29 mouse cellular contexts compared by ENCODE assay signal in the genomic region with DNA sequence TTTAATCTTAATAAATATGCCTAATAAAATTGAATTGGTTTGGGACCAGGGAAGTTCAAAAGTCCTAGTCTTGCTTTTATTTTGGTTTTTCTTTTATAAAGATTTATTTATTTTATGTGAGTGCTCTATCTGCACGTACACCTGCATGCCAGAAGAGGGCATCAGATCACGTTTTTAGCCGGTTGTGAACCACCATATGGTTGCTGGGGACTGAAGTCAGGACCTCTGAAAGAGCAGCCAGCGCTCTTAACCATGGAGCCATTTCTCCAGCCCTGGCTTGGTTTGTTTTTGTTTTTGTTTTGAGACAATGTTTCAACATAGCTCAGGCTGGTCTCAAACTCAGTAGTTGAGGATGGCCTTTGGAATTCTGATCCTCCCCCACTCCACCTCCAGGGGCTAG. TPM values are rescaled to one million over a fixed set of nuclear protein-coding genes. Genes with fewer than 3 reads are reported as not detected.
DNase-seq lines count a peak whose midpoint lies in the region; ATAC-seq and TF ChIP-seq lines count a peak whose summit lies in the region.
"Had no signal": no experiment of that assay in that cellular context is flagged by ENCODE, and none has a peak within 500 bp of the region (broad histone marks: within the 10 kb centered on the region; RNA-seq: fewer than 3 reads in every experiment).

No protein-coding gene starts in this region.

- intact Hi-C loops in heart, postnatal 10 days (cut with DNase I) = no loop called here

- H3K9ac ChIP-seq in lung, embryonic 14.5 days = no peak overlapping the region
- H3K9ac ChIP-seq: embryonic facial prominence, embryonic 13.5 days; forebrain, embryonic 12.5 days; heart, embryonic 12.5 days; hindbrain, embryonic 13.5 days; limb, embryonic 12.5 days; liver, embryonic 12.5 days; midbrain, embryonic 15.5 days; neural tube, embryonic 13.5 days had no signal

- no peaks in the 10 kb centered on the region for H3K9me3 ChIP-seq in lung, embryonic 14.5 days (ENCODE audit: low read depth, low read length)
- H3K9me3 ChIP-seq: embryonic facial prominence, embryonic 13.5 days; forebrain, embryonic 12.5 days; heart, embryonic 12.5 days; hindbrain, embryonic 13.5 days; limb, embryonic 12.5 days; liver, embryonic 12.5 days; midbrain, embryonic 15.5 days; neural tube, embryonic 13.5 days had no signal

- no peaks in the 10 kb centered on the region for H3K36me3 ChIP-seq in lung, embryonic 14.5 days (ENCODE audit: insufficient read depth)
- H3K36me3 ChIP-seq: embryonic facial prominence, embryonic 13.5 days; forebrain, embryonic 12.5 days; heart, embryonic 12.5 days; hindbrain, embryonic 13.5 days; limb, embryonic 12.5 days; liver, embryonic 12.5 days; midbrain, embryonic 15.5 days; neural tube, embryonic 13.5 days had no signal

- no peak overlapping the region for H3K4me3 ChIP-seq in lung, embryonic 14.5 days (ENCODE audit: low read depth, low read length)
- H3K4me3 ChIP-seq: embryonic facial prominence, embryonic 13.5 days; erythroblast, embryonic 14.5 days; forebrain, embryonic 12.5 days; heart, embryonic 12.5 days; hindbrain, embryonic 13.5 days; limb, embryonic 12.5 days; liver, embryonic 12.5 days; megakaryocyte, embryonic 14.5 days; midbrain, embryonic 15.5 days; myocyte; neural tube, embryonic 13.5 days had no signal

- peaks cover 16% of the 10 kb centered on the region for H3K4me1 ChIP-seq in lung, embryonic 14.5 days (ENCODE audit: insufficient read depth)
- H3K4me1 ChIP-seq: liver, embryonic 12.5 days; megakaryocyte, embryonic 14.5 days; midbrain, embryonic 15.5 days had no signal

- no peak overlapping the region for H3K4me2 ChIP-seq in lung, embryonic 14.5 days
- H3K4me2 ChIP-seq: embryonic facial prominence, embryonic 13.5 days; forebrain, embryonic 12.5 days; heart, embryonic 12.5 days; hindbrain, embryonic 13.5 days; limb, embryonic 12.5 days; liver, embryonic 12.5 days; midbrain, embryonic 15.5 days; neural tube, embryonic 13.5 days had no signal

- 80% methylated on average over 4 of the region's 4 CpGs for WGBS in lung, embryonic 14.5 days

- no peak overlapping the region for H3K27ac ChIP-seq in lung, embryonic 14.5 days (ENCODE audit: low read depth)
- H3K27ac ChIP-seq: embryonic facial prominence, embryonic 13.5 days; forebrain, embryonic 12.5 days; hindbrain, embryonic 13.5 days; limb, embryonic 12.5 days; liver, embryonic 12.5 days; midbrain, embryonic 15.5 days; neural tube, embryonic 13.5 days had no signal

- ATAC-seq in lung, embryonic 14.5 days (ENCODE audit: insufficient read depth) = no peak
- ATAC-seq: liver, embryonic 12.5 days; midbrain, embryonic 15.5 days had no signal

- TF ChIP-seq CTCF in lung, embryonic 14.5 days (IDR thresholded peaks at IDR 0.05; ENCODE audit: low read depth) = peak; percentile 11; the same call in 1 of the 2 replicates

- no peaks in the 10 kb centered on the region for H3K27me3 ChIP-seq in lung, embryonic 14.5 days (ENCODE audit: insufficient read depth, low read length)
- H3K27me3 ChIP-seq: embryonic facial prominence, embryonic 13.5 days; heart, embryonic 12.5 days; hindbrain, embryonic 13.5 days; limb, embryonic 12.5 days; midbrain, embryonic 15.5 days; neural tube, embryonic 13.5 days had no signal

- peak; percentile 81 for DNase-seq in heart, adult 11 months
- DNase-seq in heart, postnatal 10 days = no peak
- no peak for DNase-seq in lung, embryonic 14.5 days
- DNase-seq in lung, postnatal 36 days = no peak
- DNase-seq in CD4-positive helper T cell, adult 2 months (ENCODE audit: low read depth, low spot score) = peak; percentile 63
- peak; percentile 73 for DNase-seq in R1 (ENCODE audit: low read depth, low spot score)
- DNase-seq in adrenal gland, postnatal 36 days = no peak
- DNase-seq in frontal cortex, postnatal 10 days (ENCODE audit: low spot score in 2 of 2) = no peak
- DNase-seq: adrenal gland, postnatal 10 days; cerebellum, adult 8-10 months; cerebellum, postnatal 36 days; embryo, embryonic 11 days; heart, postnatal 14 days; kidney, adult 18-20 months; kidney, postnatal 10 days; lung, adult 2 months had no signal

RNA-seq across cellular contexts. Expression of a gene that starts 4.3 kb away (rescaled TPM):
- total RNA-seq in heart, postnatal 10 days (2021) = 1 to 10 TPM; 1.3 to 1.4 TPM
- polyA plus RNA-seq in lung, embryonic 14.5 days (2014; fragmentation: Nextera tagmentation; extraction: Ambion mirVana) = 0.42 TPM in 1 of 2 replicates, not detected in the other
- total RNA-seq in adrenal gland, postnatal 36 days (2021) = under 1 TPM; 0.53 to 0.63 TPM
- total RNA-seq: gastrocnemius, adult 8-10 months; layer of hippocampus, postnatal 25 days had no signal
- polyA plus RNA-seq: embryonic facial prominence, embryonic 13.5 days; erythroblast, embryonic 14.5 days; forebrain, embryonic 12.5 days; heart, embryonic 12.5 days; hindbrain, embryonic 13.5 days; limb, embryonic 12.5 days; liver, embryonic 12.5 days; midbrain, embryonic 15.5 days; myocyte had no signal

Comparison
In these comparisons a context has a peak if more than half of its experiments do, and no peak if none do; other contexts are left out.
1. DNase-seq: peak in heart, adult 11 months (single experiment), CD4-positive helper T cell, adult 2 months (single experiment) and R1 (single experiment); none in heart, postnatal 10 days (0 of 2), lung, embryonic 14.5 days (single experiment), lung, postnatal 36 days (single experiment), adrenal gland, postnatal 36 days (0 of 2) and frontal cortex, postnatal 10 days (0 of 2).